Mouse (Mus musculus): Measurements from ENCODE around the gene Pwp2. TPM values are rescaled to one million over a fixed set of nuclear protein-coding genes. Genes with fewer than 3 reads are reported as not detected.

Pwp2 gene
- 16.6 and 16.8 TPM in 2 replicates for polyA plus RNA-seq (2015; fragmentation: Nextera tagmentation; extraction: Ambion mirVana)

- peak within 1 kb of the TSS; percentile 47 for H3K9ac ChIP-seq
- WGBS, result 2% methylated on average over 47 of the region's 47 CpGs
- H3K4me3 ChIP-seq, result peak within 1 kb of the TSS; percentile 57
Measured at GRCm38 (mm10) chr10:78184531-78185380, at the start of gene Pwp2. Gene Pwp2 (minus strand): TSS chr10:78185149.

DNA sequence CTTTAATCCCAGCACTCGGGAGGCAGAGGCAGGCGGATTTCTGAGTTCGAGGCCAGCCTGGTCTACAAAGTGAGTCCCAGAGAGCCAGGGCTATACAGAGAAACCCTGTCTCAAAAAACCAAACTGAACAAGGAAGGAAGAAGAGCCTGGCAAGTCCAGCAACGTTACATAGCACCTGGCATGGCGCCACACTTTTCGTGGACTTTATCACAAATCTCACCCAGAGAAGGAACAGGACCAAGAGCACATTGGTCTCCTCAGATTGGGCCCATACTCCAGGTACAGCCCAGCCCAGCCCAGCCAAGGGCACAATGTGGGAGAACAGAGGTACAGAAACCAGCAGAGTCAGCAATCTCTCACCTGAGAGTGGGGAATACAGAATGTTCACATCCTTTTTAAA lies 48.8 kb upstream of the Pwp2 start:
- Histone ChIP-seq H3K4me1 (replicated peaks) (peaks cover 8% of the 10 kb centered on the region; the same call in 1 of the 2 replicates), H3K36me3 (peaks cover 16% of the 10 kb centered on the region; the same call in 1 of the 2 replicates), H3K4me3 (no peak overlapping the region), H3K27me3 (no peaks in the 10 kb centered on the region), H3K9ac (no peak overlapping the region), H3K4me2 (no peak overlapping the region), H3K27ac (replicated peaks) (no peak overlapping the region), H3K9me3 (no peaks in the 10 kb centered on the region)
- 95% methylated on average over 6 of the region's 6 CpGs for WGBS
- no peak for ATAC-seq (ENCODE audit: low FRiP score, low read depth)

More at GRCm38 (mm10) chr10:78184531-78185380, at the start of gene Pwp2:
- no peaks in the 10 kb centered on the region for H3K27me3 ChIP-seq
- H3K9me3 ChIP-seq, result no peaks in the 10 kb centered on the region
- H3K4me2 ChIP-seq, result peak within 1 kb of the TSS; percentile 91
- peak within 1 kb of the TSS; percentile 78 for H3K27ac ChIP-seq (replicated peaks)
- peak; percentile 96 for ATAC-seq (ENCODE audit: low FRiP score, low read depth)
- H3K4me1 ChIP-seq (replicated peaks), result peaks cover 14% of the 10 kb centered on the region
- H3K36me3 ChIP-seq, result peaks cover 52% of the 10 kb centered on the region

GRCm38 (mm10) chr10:78233161-78233560 lies 48.2 kb upstream of the Pwp2 start:
- Histone ChIP-seq H3K9me3 (no peaks in the 10 kb centered on the region), H3K36me3 (peaks cover 16% of the 10 kb centered on the region; the same call in 1 of the 2 replicates), H3K27ac (replicated peaks) (no peak overlapping the region), H3K27me3 (no peaks in the 10 kb centered on the region), H3K4me2 (no peak overlapping the region), H3K4me3 (no peak overlapping the region), H3K4me1 (replicated peaks) (peaks cover 8% of the 10 kb centered on the region; the same call in 1 of the 2 replicates), H3K9ac (no peak overlapping the region)
- no peak for ATAC-seq (ENCODE audit: low FRiP score, low read depth)
- 94% methylated on average over 5 of the region's 5 CpGs for WGBS

- WGBS, result 69% methylated on average over 4 of the region's 4 CpGs
- no peak overlapping the region for H3K9ac ChIP-seq
- no peak overlapping the region for H3K4me3 ChIP-seq
- H3K4me2 ChIP-seq, result no peak overlapping the region
- peaks cover 16% of the 10 kb centered on the region for H3K36me3 ChIP-seq
- no peak overlapping the region for H3K27ac ChIP-seq (replicated peaks)
- peaks cover 6% of the 10 kb centered on the region; the same call in 1 of the 2 replicates for H3K4me1 ChIP-seq (replicated peaks)
- H3K27me3 ChIP-seq, result no peaks in the 10 kb centered on the region
- H3K9me3 ChIP-seq, result no peaks in the 10 kb centered on the region
- no peak for ATAC-seq (ENCODE audit: low FRiP score, low read depth)
Measured at GRCm38 (mm10) chr10:78232301-78232980, 47.5 kb upstream of the Pwp2 start.

GRCm38 (mm10) chr10:78228560-78228928 lies 43.6 kb upstream of the Pwp2 start:
- Histone ChIP-seq H3K4me1 (replicated peaks) (no peaks in the 10 kb centered on the region), H3K4me2 (no peak overlapping the region), H3K27me3 (no peaks in the 10 kb centered on the region), H3K4me3 (no peak overlapping the region), H3K9me3 (no peaks in the 10 kb centered on the region), H3K27ac (replicated peaks) (no peak overlapping the region), H3K9ac (no peak overlapping the region), H3K36me3 (peaks cover 26% of the 10 kb centered on the region)
- no peak for ATAC-seq (ENCODE audit: low FRiP score, low read depth)
- WGBS, result 93% methylated on average over 5 of the region's 5 CpGs

DNA sequence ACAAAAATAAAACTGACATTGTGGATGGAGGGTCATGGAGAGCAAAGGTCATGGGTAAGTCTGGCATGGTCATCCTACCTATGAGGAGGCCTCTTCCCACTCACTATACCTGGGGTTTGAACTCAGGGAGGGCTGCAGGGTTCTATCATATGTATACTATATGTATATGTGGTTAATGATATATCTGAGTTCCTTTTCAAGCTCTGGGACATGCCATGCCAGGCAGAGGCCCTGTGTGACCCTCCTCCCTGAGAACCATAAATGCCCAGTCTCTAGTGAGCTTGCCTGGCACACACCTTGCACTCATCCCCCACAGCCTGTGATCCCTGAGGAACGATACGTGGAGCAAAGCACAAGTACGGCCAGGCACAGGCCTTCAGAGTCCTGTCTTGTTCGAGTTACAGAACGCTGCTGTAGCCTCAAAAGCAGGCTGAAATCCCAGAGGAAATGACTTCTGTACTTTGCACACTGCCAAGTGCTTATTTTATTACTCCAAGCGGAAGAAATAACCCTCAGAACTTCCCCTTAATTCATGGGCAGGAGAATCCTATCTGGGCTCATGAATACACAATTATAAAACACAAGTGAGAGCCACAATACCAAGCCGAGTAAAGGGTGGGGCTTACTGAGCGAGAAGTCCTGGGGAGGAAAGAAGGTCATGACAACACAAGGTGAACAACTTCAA lies 43.1 kb upstream of the Pwp2 start:
- Histone ChIP-seq H3K4me1 (replicated peaks) (no peaks in the 10 kb centered on the region), H3K4me3 (no peak overlapping the region), H3K36me3 (peaks cover 26% of the 10 kb centered on the region), H3K27ac (replicated peaks) (no peak overlapping the region), H3K9ac (no peak overlapping the region), H3K4me2 (no peak overlapping the region), H3K9me3 (no peaks in the 10 kb centered on the region), H3K27me3 (no peaks in the 10 kb centered on the region)
- WGBS, result 86% methylated on average over 8 of the region's 8 CpGs
- no peak for ATAC-seq (ENCODE audit: low FRiP score, low read depth)

GRCm38 (mm10) chr10:78224136-78224535 lies 39.2 kb upstream of the Pwp2 start:
- ATAC-seq (ENCODE audit: low FRiP score, low read depth), result no peak
- H3K9me3 ChIP-seq, result no peaks in the 10 kb centered on the region
- H3K4me3 ChIP-seq, result no peak overlapping the region
- H3K9ac ChIP-seq, result no peak overlapping the region
- WGBS, result 95% methylated on average over 6 of the region's 6 CpGs
- no peaks in the 10 kb centered on the region for H3K4me1 ChIP-seq (replicated peaks)
- peaks cover 12% of the 10 kb centered on the region for H3K36me3 ChIP-seq
- no peak overlapping the region for H3K4me2 ChIP-seq
- no peaks in the 10 kb centered on the region for H3K27me3 ChIP-seq
- H3K27ac ChIP-seq (replicated peaks), result no peak overlapping the region

GRCm38 (mm10) chr10:78222908-78223307 lies 38.0 kb upstream of the Pwp2 start:
- no peak overlapping the region for H3K4me2 ChIP-seq
- H3K9ac ChIP-seq, result no peak overlapping the region
- H3K27me3 ChIP-seq, result no peaks in the 10 kb centered on the region
- peaks cover 22% of the 10 kb centered on the region for H3K36me3 ChIP-seq
- 73% methylated on average over 4 of the region's 4 CpGs for WGBS
- H3K27ac ChIP-seq (replicated peaks), result no peak overlapping the region
- no peaks in the 10 kb centered on the region for H3K4me1 ChIP-seq (replicated peaks)
- no peak overlapping the region for H3K4me3 ChIP-seq
- no peaks in the 10 kb centered on the region for H3K9me3 ChIP-seq
- ATAC-seq (ENCODE audit: low FRiP score, low read depth), result no peak

DNA sequence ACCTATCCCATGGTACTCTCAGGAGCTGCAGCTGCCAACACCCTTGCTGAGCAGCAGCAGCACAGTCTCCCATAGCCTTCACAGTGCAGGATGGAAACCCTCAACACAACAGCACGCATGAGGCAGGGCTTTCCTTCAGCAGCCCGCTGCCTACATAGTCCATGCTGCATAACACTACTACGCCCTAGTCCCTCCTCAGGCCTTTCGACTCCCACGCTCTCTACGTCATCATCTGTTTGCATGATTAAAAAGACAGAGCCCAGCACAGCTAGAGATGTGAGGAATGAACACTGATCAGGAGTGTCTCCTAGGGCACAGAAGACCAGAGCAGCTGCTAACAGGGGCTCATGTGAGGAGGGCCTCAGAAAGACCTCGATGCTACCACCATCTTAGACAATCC lies 36.4 kb upstream of the Pwp2 start:
- Histone ChIP-seq H3K4me1 (replicated peaks) (no peaks in the 10 kb centered on the region), H3K9me3 (no peaks in the 10 kb centered on the region), H3K27ac (replicated peaks) (no peak overlapping the region), H3K9ac (no peak overlapping the region), H3K27me3 (no peaks in the 10 kb centered on the region), H3K36me3 (peaks cover 23% of the 10 kb centered on the region), H3K4me2 (no peak overlapping the region), H3K4me3 (no peak overlapping the region)
- ATAC-seq (ENCODE audit: low FRiP score, low read depth), result no peak
- 96% methylated on average over 7 of the region's 7 CpGs for WGBS

- H3K4me1 ChIP-seq (replicated peaks), result no peaks in the 10 kb centered on the region
- no peak overlapping the region for H3K9ac ChIP-seq
- H3K9me3 ChIP-seq, result no peaks in the 10 kb centered on the region
- H3K27ac ChIP-seq (replicated peaks), result no peak overlapping the region
- no peak overlapping the region for H3K4me2 ChIP-seq
- H3K36me3 ChIP-seq, result peaks cover 36% of the 10 kb centered on the region
- 100% methylated on average over 1 of the region's 1 CpGs for WGBS
- H3K27me3 ChIP-seq, result no peaks in the 10 kb centered on the region
- ATAC-seq (ENCODE audit: low FRiP score, low read depth), result no peak
- H3K4me3 ChIP-seq, result no peak overlapping the region
Measured at GRCm38 (mm10) chr10:78219528-78219927, 34.6 kb upstream of the Pwp2 start.

DNA sequence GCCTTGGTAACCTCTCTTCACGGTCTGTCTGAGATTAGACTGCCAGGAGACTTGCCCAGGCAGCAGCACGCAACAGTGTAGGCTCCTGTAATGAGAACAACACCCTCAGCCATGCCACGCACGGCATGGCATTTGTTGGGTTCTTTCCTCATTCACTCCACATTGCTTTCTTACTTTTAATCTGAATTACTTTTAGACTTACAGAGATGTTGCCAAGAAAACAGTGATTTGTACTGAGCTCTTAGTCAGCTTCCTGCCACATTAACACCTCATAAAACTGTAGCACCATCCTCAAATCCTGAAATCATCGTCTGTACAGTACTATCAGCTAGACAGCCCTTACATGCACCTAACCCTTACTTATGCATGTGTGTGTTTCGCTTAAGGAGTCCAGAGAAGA lies 33.6 kb upstream of the Pwp2 start:
- 93% methylated on average over 6 of the region's 6 CpGs for WGBS
- no peak overlapping the region for H3K4me3 ChIP-seq
- no peak overlapping the region for H3K9ac ChIP-seq
- H3K9me3 ChIP-seq, result no peaks in the 10 kb centered on the region
- H3K4me2 ChIP-seq, result no peak overlapping the region
- peaks cover 46% of the 10 kb centered on the region for H3K36me3 ChIP-seq
- no peaks in the 10 kb centered on the region for H3K4me1 ChIP-seq (replicated peaks)
- H3K27ac ChIP-seq (replicated peaks), result no peak overlapping the region
- H3K27me3 ChIP-seq, result no peaks in the 10 kb centered on the region
- no peak for ATAC-seq (ENCODE audit: low FRiP score, low read depth)
